Mouse (Mus musculus) monocyte, adult 5-6 weeks (primary cell): ENCODE data around the gene Ssbp4. TPM values are rescaled to one million over a fixed set of nuclear protein-coding genes. Genes with fewer than 3 reads are reported as not detected.

Experiments used
- ATAC-seq: fragments of 153-309, 156-312 bp; replicated peaks from 2 replicates; pipeline ENCODE4 v1.8.0; 2017; ENCODE audit warnings: mild to moderate bottlenecking; ENCODE audit not compliant: low TSS enrichment, insufficient number of reproducible peaks, severe bottlenecking, poor library complexity, low FRiP score
- total RNA-seq: library from RNA; stranded (forward); fragments of 200-1000, 200-491, 200-594 nt; gene quantifications from 3 replicates; pipeline ENCODE4 v1.2.3, GENCODE M21; 2017

The Ssbp4 gene
- 83.1 to 151 TPM (median 94.1 TPM) in 3 replicates for total RNA-seq

DNA sequence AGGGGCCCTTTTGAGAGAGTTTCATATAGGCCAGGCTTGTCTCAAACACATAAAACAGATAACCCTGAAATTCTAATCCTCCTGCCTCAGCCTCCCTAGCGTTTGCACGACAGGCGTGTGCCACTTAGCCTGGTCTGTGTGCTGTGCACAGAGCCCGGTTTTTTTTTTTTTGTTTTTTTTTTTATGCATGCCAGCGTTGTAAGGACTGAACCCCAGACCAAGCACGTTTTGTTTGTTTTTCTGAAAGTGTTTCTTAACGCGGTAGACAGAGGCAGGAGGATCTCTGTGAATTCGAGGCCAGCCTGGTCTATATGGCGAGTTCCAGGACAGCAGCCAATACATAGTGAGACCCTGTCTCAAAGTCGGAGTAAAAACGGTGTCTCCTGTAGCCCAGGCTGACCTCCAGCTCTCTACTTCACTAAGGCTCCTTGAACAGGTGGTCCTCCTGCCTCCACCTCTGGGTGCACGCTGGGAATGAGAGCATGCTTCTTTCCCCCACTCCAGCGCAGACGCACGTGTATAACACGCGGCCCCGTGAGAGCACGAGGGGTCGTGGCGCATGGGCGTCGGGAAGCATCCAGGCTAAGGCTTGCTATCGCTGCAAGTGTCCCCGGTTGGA lies at the start of gene Ssbp4:
Gene Ssbp4, minus strand, starts transcription at position 124 of the 619 bp plus-strand sequence.
- no peak for ATAC-seq

DNA sequence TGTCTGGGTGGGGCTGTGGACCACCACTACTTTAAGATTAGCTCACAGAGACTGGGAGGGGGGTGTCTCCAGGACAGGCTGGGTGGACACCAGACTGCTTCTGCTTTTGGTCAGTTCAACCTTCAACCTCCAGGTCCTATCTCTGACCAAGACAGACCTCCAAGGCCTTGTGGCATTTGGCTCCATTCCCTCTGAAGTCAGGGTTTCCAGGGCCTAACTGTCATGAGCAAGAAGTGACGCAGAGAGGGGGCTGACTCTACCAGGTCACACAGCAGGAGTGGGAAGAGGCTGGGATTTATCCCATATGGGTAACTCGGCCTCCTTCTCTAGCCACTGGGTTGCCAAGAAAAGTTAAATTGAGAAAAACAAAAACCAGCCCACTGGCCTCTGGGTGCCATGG lies 49.1 kb upstream of the Ssbp4 start:
- no peak for ATAC-seq

DNA sequence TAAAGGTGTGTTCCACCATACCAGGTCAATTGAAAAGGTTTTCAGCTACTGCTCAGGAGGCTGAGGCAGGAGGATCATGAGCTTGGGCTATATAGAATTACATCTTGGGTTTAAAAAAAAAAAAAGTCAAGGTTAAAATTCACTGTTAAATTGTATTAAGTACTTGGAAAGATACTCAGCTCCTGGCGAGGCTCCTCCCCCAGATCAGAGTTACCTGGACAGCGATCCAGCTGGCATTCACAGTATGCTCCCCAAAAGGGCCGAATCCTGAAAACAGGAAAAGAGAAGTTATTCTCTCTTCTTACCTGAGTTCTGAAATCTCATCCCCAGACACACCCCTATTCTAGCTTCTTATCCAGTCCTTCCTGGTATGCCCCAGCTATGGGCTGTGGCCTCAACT lies 48.5 kb upstream of the Ssbp4 start:
- no peak for ATAC-seq

DNA sequence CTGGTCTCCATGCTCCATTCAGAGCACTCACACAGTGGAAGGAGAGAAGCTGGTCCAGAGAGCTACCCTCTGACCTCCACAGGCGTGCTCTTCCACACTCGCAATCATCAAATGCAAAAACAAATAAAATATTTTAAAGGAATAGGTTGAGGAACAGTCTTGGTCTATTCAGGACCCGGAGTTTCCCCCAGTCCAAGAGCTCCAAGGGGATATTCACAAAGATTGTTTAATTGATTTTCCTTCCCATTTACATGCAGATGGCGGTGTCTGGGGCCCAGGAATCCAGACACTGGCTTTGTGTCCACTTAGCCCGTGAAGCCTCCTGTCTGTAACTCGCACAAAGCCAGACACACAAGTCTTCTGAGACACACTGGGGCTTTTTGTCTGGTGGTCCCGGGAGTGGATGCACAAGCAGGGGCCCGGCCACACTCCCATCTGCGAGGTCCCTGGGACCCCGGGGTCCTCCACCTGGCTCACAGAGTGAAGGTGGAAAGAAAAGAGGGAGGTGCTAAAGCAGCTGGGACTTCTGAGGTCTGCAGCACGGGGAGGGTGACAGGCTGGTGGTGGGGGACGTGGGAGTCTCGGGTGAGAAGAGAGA lies 47.6 kb upstream of the Ssbp4 start:
- ATAC-seq, result no peak

DNA sequence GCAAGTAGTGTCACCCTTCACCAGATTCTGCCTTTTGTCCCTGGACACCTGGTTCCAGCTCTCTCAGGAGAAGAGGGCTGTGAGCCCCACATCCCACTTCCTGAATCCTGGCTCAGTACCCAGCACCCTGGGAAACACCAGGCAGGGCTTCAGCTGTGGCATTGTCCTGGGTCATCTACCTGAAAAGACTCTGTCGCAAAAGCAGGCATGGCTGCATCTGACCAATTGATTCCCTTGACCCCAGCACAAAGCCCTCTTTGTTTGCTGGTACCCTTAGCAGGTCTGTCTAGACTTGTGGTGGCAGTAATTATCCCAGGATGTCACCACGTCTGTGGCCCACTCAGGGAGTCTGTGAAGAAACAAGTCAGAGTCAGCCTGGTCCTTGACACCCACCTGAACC lies 46.8 kb upstream of the Ssbp4 start:
- ATAC-seq, result no peak

DNA sequence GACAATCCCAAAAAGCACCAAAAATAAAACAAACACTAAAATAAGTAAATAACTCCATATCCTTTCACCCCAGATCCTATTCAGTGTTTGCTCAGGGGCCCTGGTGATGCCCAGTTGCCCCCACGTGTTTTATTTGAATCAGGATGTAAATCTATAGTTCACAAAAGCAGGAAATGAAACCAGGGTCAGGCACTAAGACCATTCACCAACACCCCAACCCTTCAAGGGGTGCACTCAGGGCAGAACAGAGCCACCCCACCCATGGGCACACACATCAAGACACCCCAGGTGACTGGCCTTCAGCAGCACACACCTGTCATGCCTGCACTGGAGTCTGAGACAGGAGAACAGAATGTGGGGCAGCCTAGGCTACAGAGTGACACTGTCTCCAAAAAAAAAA lies 45.4 kb upstream of the Ssbp4 start:
- ATAC-seq, result peak; percentile 40; the same call in 1 of the 2 replicates

DNA sequence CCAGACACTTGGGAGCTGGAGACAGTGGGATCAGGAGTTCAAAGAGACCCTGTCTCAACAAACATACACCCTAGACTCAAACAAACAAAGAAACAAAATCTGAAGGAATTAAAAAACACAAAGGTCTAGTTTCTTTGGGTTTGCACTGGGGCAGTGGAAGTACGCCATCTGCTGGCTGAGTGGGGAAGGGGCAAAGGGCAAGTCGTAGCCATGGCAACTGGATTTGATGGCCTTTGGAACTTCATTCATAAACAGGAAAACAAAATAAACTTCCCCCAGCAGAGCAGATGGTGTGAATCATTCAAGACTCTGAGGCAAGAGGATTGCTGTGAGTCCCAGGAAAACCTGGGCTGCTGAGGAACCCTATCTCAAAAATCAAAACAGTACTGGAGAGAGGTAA lies 44.6 kb upstream of the Ssbp4 start:
- ATAC-seq, result peak; percentile 66

DNA sequence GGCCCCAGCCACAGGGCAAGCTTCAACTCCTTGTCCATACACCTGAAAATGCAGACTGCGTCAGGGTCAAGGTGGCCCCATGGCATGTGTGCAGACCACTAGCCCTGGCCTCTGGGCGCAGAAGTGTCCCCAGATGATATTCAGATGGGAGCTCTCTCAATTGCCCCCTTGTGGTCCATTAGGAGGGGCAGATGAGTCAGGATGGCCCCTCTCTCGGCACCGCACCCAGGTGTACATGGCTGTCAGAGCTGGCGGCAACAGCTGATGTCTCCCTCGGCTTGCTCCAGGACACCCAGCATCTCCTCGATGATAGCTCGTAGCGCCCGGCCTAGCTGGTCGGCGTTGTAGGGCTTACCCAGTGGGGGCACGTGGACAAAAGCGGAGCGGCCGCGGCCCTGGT lies 41.7 kb upstream of the Ssbp4 start:
- no peak for ATAC-seq

DNA sequence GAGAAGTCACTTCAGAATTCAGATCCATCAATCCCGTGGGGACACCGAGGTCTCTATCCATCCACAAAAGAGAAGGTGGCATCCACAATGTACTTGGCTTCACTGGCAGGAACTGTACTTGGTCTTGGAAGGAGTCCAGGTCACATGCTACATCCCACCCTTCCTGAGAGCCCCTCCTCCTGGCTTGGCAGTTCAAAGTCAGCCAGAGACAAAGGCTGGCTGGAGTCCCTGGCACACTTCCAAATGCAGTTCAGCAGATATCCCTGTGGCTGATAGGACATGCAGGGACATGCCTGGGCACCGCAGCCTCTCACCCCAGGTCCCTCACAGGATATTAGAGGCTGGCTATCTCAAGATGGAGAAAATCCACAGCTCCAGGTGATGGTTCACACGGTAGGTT lies 40.7 kb upstream of the Ssbp4 start:
- no peak for ATAC-seq

DNA sequence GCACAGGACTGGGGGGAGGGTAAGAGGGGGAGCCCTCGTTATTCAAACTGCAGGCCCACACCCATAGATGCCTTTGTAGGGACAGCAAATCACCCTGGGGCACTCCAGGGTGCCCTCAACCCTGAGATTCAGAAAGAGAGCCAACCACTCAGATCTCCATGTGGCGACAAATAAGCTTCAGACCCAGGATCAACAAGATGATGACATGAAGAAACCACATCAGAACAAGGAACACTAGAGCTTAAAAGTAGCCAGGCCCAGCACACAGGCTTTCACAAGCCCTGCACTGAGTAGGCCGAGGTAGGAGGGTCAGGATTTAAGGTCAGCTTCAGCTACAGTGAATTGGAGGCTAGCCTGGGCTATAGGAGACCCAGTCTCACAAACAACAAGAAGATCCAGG lies 40.2 kb upstream of the Ssbp4 start:
- no peak for ATAC-seq

DNA sequence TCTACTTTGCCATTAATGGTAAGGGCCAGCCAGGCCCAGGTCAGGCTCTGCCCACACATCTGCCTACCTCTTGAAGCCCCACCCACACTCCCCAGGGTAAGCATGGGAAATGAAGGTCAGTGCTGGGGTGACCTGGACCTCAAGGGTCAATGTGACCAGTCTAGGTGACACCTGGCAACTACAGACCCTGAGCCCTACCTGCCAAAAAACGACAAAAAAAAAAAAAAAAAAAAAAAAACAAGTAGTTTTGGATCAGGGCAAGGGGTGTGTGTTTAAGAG lies 39.4 kb upstream of the Ssbp4 start:
- no peak for ATAC-seq

DNA sequence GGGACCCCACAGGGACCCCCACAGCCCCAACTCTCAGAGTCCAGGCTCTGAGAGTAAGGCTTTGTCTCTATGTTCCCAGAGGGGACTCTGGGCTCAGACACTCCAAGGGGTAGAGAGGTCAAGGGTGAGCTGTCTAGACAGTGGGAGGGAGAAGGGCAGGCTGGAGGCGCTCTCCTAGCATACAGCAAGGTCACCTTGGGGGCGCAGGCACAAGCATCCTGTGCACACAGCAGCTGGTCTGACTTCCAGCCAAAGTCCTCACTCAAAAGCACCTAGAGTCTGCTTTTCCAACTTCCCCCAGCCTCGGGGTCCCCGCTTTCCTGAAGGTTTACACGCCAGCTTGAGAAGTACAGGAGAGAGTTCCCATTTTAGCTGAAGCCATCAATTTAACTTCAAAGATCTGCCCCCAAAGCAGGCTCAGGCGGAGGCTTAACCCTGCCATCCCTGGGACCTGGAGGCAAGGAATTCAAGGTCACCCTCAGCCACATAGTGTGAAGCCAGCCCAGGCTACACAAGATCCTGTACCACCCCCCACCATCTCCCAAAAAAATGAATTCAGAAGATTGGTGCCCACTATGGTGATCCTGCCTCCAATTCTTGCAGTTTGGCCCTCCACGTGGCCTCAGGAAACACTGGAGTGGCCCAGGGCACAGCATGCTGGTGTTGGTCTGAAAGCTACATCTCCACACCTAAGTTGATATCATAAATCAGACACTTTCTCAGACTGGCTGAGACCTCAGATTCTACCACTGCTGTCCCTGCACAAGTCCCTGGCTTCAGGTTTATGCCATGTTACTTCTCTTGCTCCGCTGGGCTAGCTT lies 38.9 kb upstream of the Ssbp4 start:
- ATAC-seq, result no peak

DNA sequence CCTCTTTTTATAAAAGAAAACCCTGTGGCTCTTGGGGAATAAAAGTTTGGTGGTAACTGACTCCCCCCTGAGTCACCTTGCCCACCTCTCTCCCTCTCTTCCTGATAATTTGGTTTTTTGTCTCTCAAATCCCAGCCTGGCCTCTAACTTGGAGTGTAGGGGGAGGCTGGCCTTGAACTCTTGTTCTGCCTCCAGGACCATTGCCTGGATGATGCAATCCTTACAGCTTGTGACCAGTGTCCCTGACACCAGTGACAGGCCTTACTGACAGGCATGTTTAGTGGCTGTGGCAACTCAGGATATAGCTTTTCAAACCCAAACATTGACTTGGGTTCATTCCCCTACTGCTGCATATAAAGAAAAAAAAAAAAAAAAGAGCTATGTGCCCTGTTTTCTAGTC lies 38.1 kb upstream of the Ssbp4 start:
- no peak for ATAC-seq

DNA sequence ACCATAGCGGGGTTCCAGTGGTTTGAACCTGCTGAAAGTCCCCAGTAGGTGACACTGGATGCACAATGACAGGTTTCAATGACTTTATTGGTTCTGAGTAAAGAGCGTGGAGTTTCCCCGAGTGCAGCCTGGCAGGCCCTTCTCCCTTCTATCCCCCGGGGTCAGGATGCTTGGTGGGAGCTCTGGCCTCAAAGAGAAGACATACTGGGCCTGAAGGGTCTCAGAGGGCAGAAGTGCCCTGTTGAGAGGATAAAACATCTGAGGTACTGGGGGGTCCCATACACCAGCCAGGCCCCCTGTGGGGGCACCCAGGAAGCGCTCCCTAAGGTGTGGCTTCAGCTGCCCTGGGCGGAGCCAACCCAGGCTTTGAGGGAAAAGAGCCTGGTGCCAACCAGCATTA lies 37.7 kb upstream of the Ssbp4 start:
- ATAC-seq, result no peak

DNA sequence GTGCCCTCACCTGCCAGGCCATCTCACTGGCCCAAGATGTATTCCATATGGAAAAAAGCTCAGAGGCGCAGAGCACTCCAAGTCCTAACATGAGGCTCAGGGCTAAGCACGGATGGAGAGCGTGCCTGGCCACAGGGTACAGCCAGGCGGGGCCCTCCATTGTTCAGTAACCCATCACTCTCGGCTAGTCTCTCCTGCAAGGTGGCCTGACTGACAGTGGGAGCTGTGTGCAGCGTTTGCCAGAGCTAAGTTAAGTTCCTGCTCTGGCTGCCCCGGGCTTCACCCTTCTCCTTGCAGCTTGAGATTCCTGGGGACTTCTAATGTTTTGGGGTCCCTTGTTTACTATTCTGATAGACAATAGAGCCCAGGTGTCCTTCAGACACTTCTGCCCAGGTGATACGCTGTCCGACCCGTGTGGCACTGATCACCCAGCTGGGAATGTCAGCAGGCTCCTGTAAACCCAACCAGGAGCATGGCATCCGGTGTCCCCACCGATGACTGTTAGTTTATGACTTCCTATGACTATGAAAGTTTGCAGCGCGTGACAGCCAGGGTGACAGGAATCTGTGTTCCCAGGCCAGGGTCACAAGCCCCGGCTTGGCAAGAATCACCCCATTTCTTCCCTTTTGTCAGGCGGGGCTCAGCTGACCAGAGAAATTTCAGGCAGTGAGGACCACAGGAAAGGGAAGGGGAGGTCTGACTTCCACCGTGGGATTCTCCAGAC lies 37.0 kb upstream of the Ssbp4 start:
- no peak for ATAC-seq

DNA sequence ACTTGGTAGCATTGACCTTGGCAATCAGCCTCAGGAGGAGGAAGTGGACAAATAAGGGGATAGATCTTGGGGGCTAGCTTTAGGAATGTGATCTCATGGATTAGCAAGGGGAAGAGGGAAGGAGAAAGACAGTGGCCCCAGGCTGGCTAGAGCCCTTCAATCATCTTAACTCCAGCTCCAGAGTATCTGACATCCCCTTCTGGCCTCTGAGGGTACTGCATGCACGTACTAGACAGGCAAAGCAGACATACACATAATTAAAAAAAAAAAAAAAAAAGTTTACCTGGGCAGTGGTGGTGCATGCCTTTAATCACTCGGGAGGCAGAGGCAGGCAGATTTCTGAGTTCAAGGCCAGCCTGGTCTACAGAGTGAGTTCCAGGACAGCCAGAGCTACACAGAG lies 35.4 kb upstream of the Ssbp4 start:
- ATAC-seq, result 0 out of 2 replicates have a peak, but pooled peaks have one; percentile 29

DNA sequence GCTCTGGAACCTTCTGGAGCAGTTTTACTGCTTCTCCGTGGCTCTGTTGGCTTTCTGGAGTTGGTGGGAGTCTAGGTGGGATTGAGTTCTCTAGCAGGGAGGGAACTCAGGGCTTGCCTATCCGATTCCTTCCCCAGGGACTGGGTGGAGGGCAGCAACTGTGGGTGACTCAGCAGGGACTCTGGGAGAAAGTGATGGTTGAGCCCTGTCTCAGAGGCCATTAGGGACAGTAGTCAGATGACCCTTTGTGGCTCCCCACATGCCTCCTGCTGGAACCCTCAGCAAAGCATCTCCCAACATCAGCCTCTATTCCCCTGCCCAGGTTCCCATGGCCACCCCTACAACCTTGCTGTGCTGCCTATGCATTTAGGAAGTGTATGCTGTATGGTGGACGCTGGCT lies 34.3 kb upstream of the Ssbp4 start:
- ATAC-seq, result no peak

DNA sequence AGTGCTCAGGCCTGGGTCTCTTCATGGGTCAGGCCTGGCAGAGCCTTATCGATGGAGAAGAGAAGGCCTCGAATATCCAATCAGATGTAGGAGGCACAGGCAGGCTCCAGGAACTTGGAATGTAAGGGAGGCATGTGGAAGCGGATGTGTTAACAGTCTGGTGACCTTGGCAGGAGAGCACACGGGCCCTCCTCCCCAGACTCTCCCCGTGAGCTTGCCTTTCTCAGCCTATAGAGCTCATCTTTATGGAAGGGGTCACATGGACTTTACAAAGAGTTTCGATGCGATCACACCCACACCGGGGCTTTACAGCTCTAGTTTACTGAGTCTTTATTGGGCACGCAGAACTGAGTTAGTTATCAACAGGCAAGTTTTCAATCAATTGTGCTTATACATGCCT lies 30.1 kb upstream of the Ssbp4 start:
- ATAC-seq, result no peak

DNA sequence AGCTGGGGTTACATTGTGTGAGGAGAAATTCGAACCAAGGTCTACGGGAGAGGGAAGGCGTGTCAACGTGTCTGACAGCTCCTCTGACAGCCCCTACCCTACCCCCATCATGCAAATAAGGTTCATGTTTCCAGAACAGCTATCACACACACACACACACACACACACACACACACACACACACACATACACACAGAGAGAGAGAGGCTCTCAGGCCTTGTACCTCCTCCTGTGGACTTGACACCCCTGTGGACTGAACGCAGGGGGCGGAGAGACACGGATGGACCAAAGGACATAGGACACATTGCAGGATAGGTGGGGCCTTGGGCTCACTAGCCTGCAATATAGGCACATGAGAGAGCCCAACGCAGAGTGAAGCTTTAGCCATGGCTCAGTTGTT lies 28.2 kb upstream of the Ssbp4 start:
- ATAC-seq, result no peak

DNA sequence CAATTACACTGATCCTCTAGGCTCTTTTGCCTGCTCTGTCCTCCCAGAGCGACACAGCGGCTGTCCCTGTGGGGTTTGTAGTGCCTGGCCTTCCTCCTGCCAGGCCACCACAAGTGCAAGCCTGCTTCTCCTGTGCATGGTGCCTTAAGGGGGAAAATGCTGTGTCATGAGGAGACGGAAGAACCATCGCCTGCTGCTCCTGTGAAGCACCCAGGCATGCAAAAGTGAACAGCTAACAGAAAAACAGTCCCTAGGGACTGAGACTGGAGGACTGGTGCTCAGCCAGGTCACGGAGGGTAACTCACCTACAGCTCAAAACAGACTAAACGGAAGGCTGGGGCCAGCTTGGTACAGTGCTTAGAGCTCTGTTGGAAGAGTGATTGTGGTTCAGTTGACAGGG lies 26.9 kb upstream of the Ssbp4 start:
- peak; percentile 40; the same call in 1 of the 2 replicates for ATAC-seq
